Mouse (Mus musculus) lung, postnatal 0 days (tissue): ENCODE data around the gene Nf2. TPM values are rescaled to one million over a fixed set of nuclear protein-coding genes. Genes with fewer than 3 reads are reported as not detected.

Experiments used
- ATAC-seq: fragments of 200-750 bp; cut with Nextera tagmentation; 2 replicates; pipeline ENCODE4 v1.8.0; 2017; ENCODE audit warnings: moderate library complexity
- DNase-seq: peaks from one replicate; pipeline ENCODE4 v3.0.0-alpha.2; 2016; ENCODE audit warnings: low spot score
- H3K27ac ChIP-seq: fragments of 300-500 bp; sonication (generic); 2 replicates; pipeline ENCODE4 v1.5.1; 2014; ENCODE audit warnings: antibody characterized with exemption, mild to moderate bottlenecking, low read length, mixed read lengths
- H3K27me3 ChIP-seq: fragments of 300-500 bp; sonication (generic); replicated peaks from 2 replicates; pipeline ENCODE4 v1.6.1; 2014; ENCODE audit warnings: low read length, mixed read lengths; ENCODE audit not compliant: insufficient read depth
- H3K36me3 ChIP-seq: fragments of 300-500 bp; sonication (generic); 2 replicates; pipeline ENCODE4 v1.6.1; 2014; ENCODE audit warnings: low read length, mixed read lengths; ENCODE audit not compliant: insufficient read depth
- H3K4me1 ChIP-seq: fragments of 300-500 bp; sonication (generic); 2 replicates; pipeline ENCODE4 v1.6.1; 2014; ENCODE audit warnings: antibody characterized with exemption, low read depth, low read length, mixed read lengths; ENCODE audit not compliant: insufficient read depth
- H3K4me2 ChIP-seq: fragments of 300-500 bp; sonication (generic); replicated peaks from 2 replicates; pipeline ENCODE4 v1.6.1; 2014; ENCODE audit warnings: low read depth, mild to moderate bottlenecking, low read length, moderate library complexity, mixed read lengths
- H3K4me3 ChIP-seq: fragments of 300-500 bp; sonication (generic); 2 replicates; pipeline ENCODE4 v1.5.1; 2014; ENCODE audit warnings: low read depth, low read length
- H3K9ac ChIP-seq: fragments of 300-500 bp; sonication (generic); replicated peaks from 2 replicates; pipeline ENCODE4 v1.6.1; 2014; ENCODE audit warnings: low read depth, mild to moderate bottlenecking
- H3K9me3 ChIP-seq: fragments of 300-500 bp; sonication (generic); 2 replicates; pipeline ENCODE4 v1.6.1; 2016; ENCODE audit warnings: low read length, mixed read lengths
- CTCF ChIP-seq: IDR thresholded peaks from 2 replicates; pipeline ENCODE4 v1.5.1; 2016; ENCODE audit warnings: antibody characterized with exemption, mild to moderate bottlenecking
- EP300 ChIP-seq: IDR thresholded peaks from 2 replicates; pipeline ENCODE4 v1.6.1; 2016; ENCODE audit warnings: antibody characterized with exemption, mild to moderate bottlenecking, control low read depth
- WGBS: fragments of 180-500 bp; shearing (Covaris S2); extraction: QIAGEN DNeasy Blood & Tissue Kit; methylation state at CpG from one replicate; pipeline ENCODE4 v1.1.7; 2014; 5-methylcytosine and 5-hydroxymethylcytosine counted together
- microRNA-seq: library from miRNA; unstranded; fragments of <30 nt; microRNA quantifications from one replicate; pipeline ENCODE4, GENCODE M21; 2016
- polyA plus RNA-seq: library from polyadenylated mRNA; unstranded; fragments of >200 nt; fragmentation: Nextera tagmentation; extraction: Ambion mirVana; gene quantifications from 2 replicates; pipeline ENCODE4 v1.2.1, GENCODE M21; 2015

The Nf2 gene
- polyA plus RNA-seq, 1 experiment from 2014 or later = 19.6 TPM

DNA sequence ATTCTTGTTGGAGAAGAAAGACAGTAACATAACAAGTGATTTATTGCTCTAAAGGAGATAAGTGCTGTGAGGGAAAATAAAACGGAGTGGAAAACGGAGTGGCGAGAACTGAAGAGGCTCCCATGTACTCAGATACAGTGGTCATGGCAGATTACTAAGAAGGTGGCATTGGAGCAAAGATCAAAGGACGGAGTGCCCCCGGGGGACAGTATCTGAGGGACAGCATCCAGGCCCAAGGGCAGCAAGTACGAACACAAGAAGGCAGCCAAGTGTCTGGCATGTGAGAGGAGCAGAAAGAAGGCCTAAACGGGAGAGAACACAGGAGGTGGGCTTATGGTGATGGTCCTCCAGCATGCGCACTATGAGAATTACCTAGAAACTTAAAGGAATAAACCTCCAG is 127.6 kb downstream of the Nf2 start:
- no peaks in the 10 kb centered on the region for H3K36me3 ChIP-seq
- H3K4me2 ChIP-seq = no peak overlapping the region
- H3K27me3 ChIP-seq = no peaks in the 10 kb centered on the region
- TF ChIP-seq CTCF (no peak), EP300 (no peak)
- WGBS = 78% methylated on average over 8 of the region's 8 CpGs
- no peak overlapping the region for H3K4me3 ChIP-seq
- H3K4me1 ChIP-seq = no peaks in the 10 kb centered on the region
- no peaks in the 10 kb centered on the region for H3K9me3 ChIP-seq
- no peak for DNase-seq
- no peak for ATAC-seq
- H3K27ac ChIP-seq = no peak overlapping the region
- H3K9ac ChIP-seq = no peak overlapping the region

GRCm38 (mm10) chr11:4720900-4721580 is 128.3 kb downstream of the Nf2 start:
- no peak for TF ChIP-seq EP300
- no peak for TF ChIP-seq CTCF
- Histone ChIP-seq H3K27me3 (no peaks in the 10 kb centered on the region), H3K4me3 (no peak overlapping the region), H3K9ac (no peak overlapping the region), H3K9me3 (no peaks in the 10 kb centered on the region), H3K4me1 (no peaks in the 10 kb centered on the region), H3K4me2 (no peak overlapping the region), H3K36me3 (no peaks in the 10 kb centered on the region), H3K27ac (no peak overlapping the region)
- 46% methylated on average over 7 of the region's 7 CpGs for WGBS
- ATAC-seq (peak; percentile 72), DNase-seq (peak; percentile 65)

GRCm38 (mm10) chr11:4720393-4720792 is 128.9 kb downstream of the Nf2 start:
- no peak for ATAC-seq
- Histone ChIP-seq H3K4me1 (no peaks in the 10 kb centered on the region), H3K27ac (no peak overlapping the region), H3K9ac (no peak overlapping the region), H3K36me3 (no peaks in the 10 kb centered on the region), H3K4me3 (no peak overlapping the region), H3K9me3 (no peaks in the 10 kb centered on the region), H3K27me3 (no peaks in the 10 kb centered on the region), H3K4me2 (no peak overlapping the region)
- 62% methylated on average over 11 of the region's 11 CpGs for WGBS
- TF ChIP-seq EP300 = no peak
- no peak for TF ChIP-seq CTCF
- no peak for DNase-seq

GRCm38 (mm10) chr11:4719961-4720360 is 129.4 kb downstream of the Nf2 start:
- DNase-seq (no peak), ATAC-seq (no peak)
- H3K4me2 ChIP-seq = no peak overlapping the region
- H3K9me3 ChIP-seq = no peaks in the 10 kb centered on the region
- no peaks in the 10 kb centered on the region for H3K27me3 ChIP-seq
- no peaks in the 10 kb centered on the region for H3K4me1 ChIP-seq
- H3K4me3 ChIP-seq = no peak overlapping the region
- no peaks in the 10 kb centered on the region for H3K36me3 ChIP-seq
- WGBS = 88% methylated on average over 9 of the region's 9 CpGs
- H3K9ac ChIP-seq = no peak overlapping the region
- H3K27ac ChIP-seq = no peak overlapping the region
- TF ChIP-seq EP300 (no peak), CTCF (no peak)

DNA sequence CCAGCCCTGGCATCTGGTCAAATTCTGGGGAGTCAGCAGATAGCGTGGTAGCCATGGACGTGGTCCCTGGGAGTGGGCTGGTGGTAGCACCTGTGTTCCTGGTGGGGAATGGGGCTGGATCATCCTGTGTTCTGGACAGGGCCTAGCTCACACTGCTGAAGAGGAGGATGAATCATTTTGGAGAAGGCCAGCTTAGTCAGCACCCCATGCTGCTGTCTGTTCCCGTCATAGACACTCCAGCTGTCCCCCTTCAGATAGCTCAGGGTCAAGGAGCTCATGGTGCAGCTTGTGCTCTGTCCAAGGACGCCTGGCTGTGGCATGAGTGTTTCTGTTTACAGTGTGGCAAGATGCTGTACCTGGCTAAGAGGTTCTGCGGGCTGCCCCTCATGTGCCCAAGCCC is 130.8 kb downstream of the Nf2 start:
- DNase-seq (no peak), ATAC-seq (no peak)
- TF ChIP-seq CTCF = no peak
- TF ChIP-seq EP300 = no peak
- H3K9ac ChIP-seq = no peak overlapping the region
- no peak overlapping the region for H3K4me3 ChIP-seq
- H3K9me3 ChIP-seq = no peaks in the 10 kb centered on the region
- no peak overlapping the region for H3K4me2 ChIP-seq
- H3K4me1 ChIP-seq = no peaks in the 10 kb centered on the region
- H3K27me3 ChIP-seq = no peaks in the 10 kb centered on the region
- H3K27ac ChIP-seq = no peak overlapping the region
- no peaks in the 10 kb centered on the region for H3K36me3 ChIP-seq
- 74% methylated on average over 5 of the region's 5 CpGs for WGBS

DNA sequence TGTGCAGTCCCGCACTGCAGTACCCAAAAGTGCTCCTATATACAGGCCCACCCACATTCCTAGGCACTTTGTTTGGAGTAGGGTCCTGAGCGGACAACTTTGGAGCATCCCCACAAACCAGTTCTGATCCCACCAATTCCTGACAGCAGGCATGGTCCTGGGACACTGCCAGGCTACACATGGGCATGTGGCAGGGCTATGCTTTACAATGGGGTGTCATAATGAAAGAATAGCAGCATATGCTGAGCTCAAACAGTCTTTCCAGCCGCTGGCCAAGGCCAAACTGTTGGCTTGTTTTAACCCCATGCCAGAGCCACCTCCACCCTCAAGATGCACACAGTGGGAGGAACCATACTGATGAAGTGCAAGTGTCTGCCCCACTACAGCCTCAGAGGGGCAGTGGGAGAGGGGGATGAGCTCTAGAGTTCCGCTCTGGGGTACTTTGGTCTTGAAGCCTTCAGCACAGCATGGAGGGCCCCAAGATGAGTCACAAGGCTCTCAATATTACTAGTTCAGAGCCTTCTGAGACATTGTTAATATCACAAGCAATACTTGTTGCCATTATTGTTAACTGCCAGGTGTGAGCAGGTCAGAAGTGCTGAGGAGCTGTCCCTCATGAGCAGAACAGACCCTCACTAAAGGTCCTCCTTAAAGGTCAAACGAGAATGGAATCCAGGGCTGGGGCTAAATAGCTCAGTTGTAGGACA is 132.7 kb downstream of the Nf2 start:
- Histone ChIP-seq H3K4me1 (no peaks in the 10 kb centered on the region), H3K4me2 (no peak overlapping the region), H3K36me3 (no peaks in the 10 kb centered on the region), H3K27me3 (no peaks in the 10 kb centered on the region), H3K9me3 (no peaks in the 10 kb centered on the region), H3K27ac (no peak overlapping the region), H3K4me3 (no peak overlapping the region), H3K9ac (no peak overlapping the region)
- ATAC-seq = no peak
- WGBS = 85% methylated on average over 5 of the region's 5 CpGs
- DNase-seq = no peak
- TF ChIP-seq CTCF (no peak), EP300 (no peak)

Small RNA genes lying within 50 kb of the gene (microRNA-seq; reads per million reads assigned to microRNA genes)
- not detected for gene Mir6918

Other genes with a start within 250 kb of the Nf2 start
- gene Gm11032, start 229.5 kb downstream of the Nf2 start, polyA plus RNA-seq = not detected in 2 replicates
- 21.7 and 25.3 TPM in 2 replicates for gene Ascc2, start 211.8 kb downstream of the Nf2 start, polyA plus RNA-seq
- gene Uqcr10, start 145.2 kb downstream of the Nf2 start, polyA plus RNA-seq = 723 and 783 TPM in 2 replicates
- gene Zmat5, start 144.9 kb downstream of the Nf2 start, polyA plus RNA-seq = 63.7 and 67.2 TPM in 2 replicates
- gene Cabp7, start 102.8 kb downstream of the Nf2 start, polyA plus RNA-seq = 0.14 and 0.15 TPM in 2 replicates
- 10.4 and 11.9 TPM in 2 replicates for gene Nipsnap1, start 24.4 kb upstream of the Nf2 start, polyA plus RNA-seq
- gene Thoc5, start 45.8 kb upstream of the Nf2 start, polyA plus RNA-seq = 16.3 TPM in 2 replicates
- gene Nefh, start 98.5 kb upstream of the Nf2 start, polyA plus RNA-seq = 0.06 and 0.12 TPM in 2 replicates
- gene Ap1b1, start 137.3 kb upstream of the Nf2 start, polyA plus RNA-seq = 27.3 and 28.3 TPM in 2 replicates
- 2.3 and 2.5 TPM in 2 replicates for gene Rasl10a, start 208.6 kb upstream of the Nf2 start, polyA plus RNA-seq
- 31.2 and 33.3 TPM in 2 replicates for gene Gas2l1, start 215.8 kb upstream of the Nf2 start, polyA plus RNA-seq
- gene Rhbdd3, start 249.4 kb upstream of the Nf2 start, polyA plus RNA-seq = 17.0 and 19.4 TPM in 2 replicates
- gene Ewsr1, start 249.7 kb upstream of the Nf2 start, polyA plus RNA-seq = 274 and 290 TPM in 2 replicates